Mouse (Mus musculus) liver, embryonic 11.5 days (tissue): ENCODE measurements around the gene Gm6034. TPM values are rescaled to one million over a fixed set of nuclear protein-coding genes. Genes with fewer than 3 reads are reported as not detected.
"Not testable (repeated sequence)": the region's sequence is repeated elsewhere in the genome, so short reads cannot be mapped to it uniquely, and the experiment has no call there.

ENCODE experiments used
- ATAC-seq: fragments of 200-750 bp; cut with Nextera tagmentation; replicated peaks from 2 replicates; pipeline ENCODE4 v1.8.0; 2017; ENCODE audit warnings: moderate number of reproducible peaks, mild to moderate bottlenecking, moderate TSS enrichment, moderate library complexity; ENCODE audit not compliant: low FRiP score
- DNase-seq: peaks from one replicate; pipeline ENCODE4 v3.0.0-alpha.2; 2017; ENCODE audit warnings: low spot score
- H3K27ac ChIP-seq: fragments of 300-500 bp; sonication (generic); 2 replicates; pipeline ENCODE4 v1.5.1; 2014; ENCODE audit warnings: mild to moderate bottlenecking, low read depth, low read length, control low read depth
- H3K27me3 ChIP-seq: fragments of 300-500 bp; sonication (generic); replicated peaks from 2 replicates; pipeline ENCODE4 v1.6.1; 2014; ENCODE audit warnings: low read length, mixed read lengths; ENCODE audit not compliant: control insufficient read depth, insufficient read depth
- H3K36me3 ChIP-seq: fragments of 300-500 bp; sonication (generic); 2 replicates; pipeline ENCODE4 v1.6.1; 2014; ENCODE audit warnings: mild to moderate bottlenecking, low read length, moderate library complexity, mixed read lengths; ENCODE audit not compliant: control insufficient read depth, insufficient read depth
- H3K4me1 ChIP-seq: fragments of 300-500 bp; sonication (generic); replicated peaks from 2 replicates; pipeline ENCODE4 v1.6.1; 2014; ENCODE audit warnings: low read length, mixed read lengths; ENCODE audit not compliant: control insufficient read depth, insufficient read depth
- H3K4me2 ChIP-seq: fragments of 300-500 bp; sonication (generic); 2 replicates; pipeline ENCODE4 v1.6.1; 2014; ENCODE audit warnings: mild to moderate bottlenecking, control low read depth, moderate library complexity
- H3K4me3 ChIP-seq: fragments of 300-500 bp; sonication (generic); 2 replicates; pipeline ENCODE4 v1.5.1; 2014; ENCODE audit warnings: low read depth, low read length, control low read depth
- H3K9ac ChIP-seq: fragments of 300-500 bp; sonication (generic); 2 replicates; pipeline ENCODE4 v1.6.1; 2014; ENCODE audit warnings: low read depth, low read length, control low read depth
- H3K9me3 ChIP-seq: fragments of 300-500 bp; sonication (generic); 2 replicates; pipeline ENCODE4 v1.6.1; 2016; ENCODE audit warnings: low read length, inconsistent platforms, mixed read lengths; ENCODE audit not compliant: control insufficient read depth
- WGBS: fragments of 180-500 bp; shearing (Covaris S2); extraction: QIAGEN DNeasy Blood & Tissue Kit; methylation state at CpG from one replicate; pipeline ENCODE4 v1.1.7; 2014; 5-methylcytosine and 5-hydroxymethylcytosine counted together
- polyA plus RNA-seq: library from polyadenylated mRNA; unstranded; fragments of >200 nt; fragmentation: Nextera tagmentation; extraction: Ambion mirVana; gene quantifications from 2 replicates; pipeline ENCODE4 v1.2.1, GENCODE M21; 2014

Gm6034 gene
- not detected in 2 replicates for polyA plus RNA-seq

GRCm38 (mm10) chr17:36042610-36043169, at the start of gene Gm6034, which contains the start of gene H2-T22:
Gene Gm6034, plus strand, starts transcription at chr17:36042961.
Gene H2-T22, minus strand, starts transcription at chr17:36042747.
- H3K4me2 ChIP-seq, result peak within 1 kb of the TSS; percentile 85
- not testable (repeated sequence) for H3K36me3 ChIP-seq, H3K27ac ChIP-seq, H3K4me1 ChIP-seq, H3K27me3 ChIP-seq, H3K9me3 ChIP-seq
- ATAC-seq (peak; percentile 91), DNase-seq (peak; percentile 53)
- peak within 1 kb of the TSS; percentile 60 for H3K9ac ChIP-seq
- H3K4me3 ChIP-seq, result peak within 1 kb of the TSS; percentile 51
- 2% methylated on average over 12 of the region's 12 CpGs for WGBS

GRCm38 (mm10) chr17:35993675-35994074, 49.1 kb upstream of the Gm6034 start:
- WGBS, result 6% methylated on average over 17 of the region's 17 CpGs

GRCm38 (mm10) chr17:35994175-35994878, 48.4 kb upstream of the Gm6034 start:
- H3K4me1 ChIP-seq, result peaks cover 24% of the 10 kb centered on the region
- peak overlapping the region; percentile 74 for H3K9ac ChIP-seq
- 2% methylated on average over 31 of the region's 31 CpGs for WGBS
- no peaks in the 10 kb centered on the region for H3K9me3 ChIP-seq
- H3K27ac ChIP-seq, result peak overlapping the region; percentile 76
- H3K4me3 ChIP-seq, result peak overlapping the region; percentile 69
- peak; percentile 74 for DNase-seq
- H3K36me3 ChIP-seq, result no peaks in the 10 kb centered on the region; the same call in 1 of the 2 replicates
- H3K4me2 ChIP-seq, result peak overlapping the region; percentile 87
- ATAC-seq, result peak; percentile 77
- no peaks in the 10 kb centered on the region for H3K27me3 ChIP-seq

More at GRCm38 (mm10) chr17:35993675-35994074, 49.1 kb upstream of the Gm6034 start:
- H3K9ac ChIP-seq, result no peak overlapping the region
- peaks cover 24% of the 10 kb centered on the region for H3K4me1 ChIP-seq
- no peaks in the 10 kb centered on the region for H3K27me3 ChIP-seq
- peak overlapping the region; percentile 87 for H3K4me2 ChIP-seq
- ATAC-seq (peak; percentile 68), DNase-seq (peak; percentile 79)
- H3K27ac ChIP-seq, result no peak overlapping the region
- peak overlapping the region; percentile 69 for H3K4me3 ChIP-seq
- no peaks in the 10 kb centered on the region; the same call in 1 of the 2 replicates for H3K36me3 ChIP-seq
- no peaks in the 10 kb centered on the region for H3K9me3 ChIP-seq

- Histone ChIP-seq H3K4me1 (peaks cover 24% of the 10 kb centered on the region), H3K36me3 (no peaks in the 10 kb centered on the region), H3K9ac (peak overlapping the region; percentile 74), H3K9me3 (no peaks in the 10 kb centered on the region), H3K4me3 (peak overlapping the region; percentile 69), H3K4me2 (peak overlapping the region; percentile 87), H3K27ac (peak overlapping the region; percentile 76), H3K27me3 (no peaks in the 10 kb centered on the region)
- DNase-seq, result no peak
- no peak for ATAC-seq
- 2% methylated on average over 14 of the region's 14 CpGs for WGBS
Observed at GRCm38 (mm10) chr17:35994879-35995240, 47.9 kb upstream of the Gm6034 start.

GRCm38 (mm10) chr17:35996949-35997348, 45.8 kb upstream of the Gm6034 start:
- Histone ChIP-seq H3K27ac (no peak overlapping the region), H3K9ac (no peak overlapping the region), H3K4me3 (no peak overlapping the region), H3K36me3 (0 out of 2 replicates have a peak, but pooled peaks cover 2% of the 10 kb centered on the region), H3K9me3 (peaks cover 3% of the 10 kb centered on the region), H3K4me1 (peaks cover 25% of the 10 kb centered on the region), H3K27me3 (no peaks in the 10 kb centered on the region), H3K4me2 (peak overlapping the region; percentile 36)
- DNase-seq (peak; percentile 88), ATAC-seq (peak; percentile 68)
- 4% methylated on average over 11 of the region's 11 CpGs for WGBS

GRCm38 (mm10) chr17:35997713-35998510, 44.8 kb upstream of the Gm6034 start:
- peak overlapping the region; percentile 42 for H3K4me2 ChIP-seq
- 47% methylated on average over 12 of the region's 12 CpGs for whole genome bisulfite sequencing
- H3K36me3 ChIP-seq, result peaks cover 2% of the 10 kb centered on the region; the same call in 1 of the 2 replicates
- H3K4me3 ChIP-seq, result no peak overlapping the region
- ATAC-seq, result no peak
- H3K27ac ChIP-seq, result peak overlapping the region; percentile 27; the same call in 1 of the 2 replicates
- no peak for DNase-seq
- H3K9me3 ChIP-seq, result peaks cover 10% of the 10 kb centered on the region
- no peak overlapping the region for H3K9ac ChIP-seq
- H3K27me3 ChIP-seq, result no peaks in the 10 kb centered on the region
- peaks cover 31% of the 10 kb centered on the region for H3K4me1 ChIP-seq

- Histone ChIP-seq H3K27ac (no peak overlapping the region), H3K9ac (no peak overlapping the region), H3K4me3 (no peak overlapping the region), H3K4me2 (peak overlapping the region; percentile 42), H3K27me3 (no peaks in the 10 kb centered on the region), H3K4me1 (peaks cover 31% of the 10 kb centered on the region), H3K36me3 (peaks cover 2% of the 10 kb centered on the region; the same call in 1 of the 2 replicates), H3K9me3 (peaks cover 10% of the 10 kb centered on the region)
- ATAC-seq, result no peak
- WGBS, result 73% methylated on average over 6 of the region's 6 CpGs
- no peak for DNase-seq
Observed at GRCm38 (mm10) chr17:35998545-35999305, 44.0 kb upstream of the Gm6034 start.

- DNase-seq (no peak), ATAC-seq (no peak)
- Histone ChIP-seq H3K4me1 (peaks cover 31% of the 10 kb centered on the region), H3K9ac (no peak overlapping the region), H3K27me3 (no peaks in the 10 kb centered on the region), H3K27ac (no peak overlapping the region), H3K36me3 (peaks cover 4% of the 10 kb centered on the region), H3K9me3 (peaks cover 10% of the 10 kb centered on the region), H3K4me3 (no peak overlapping the region), H3K4me2 (0 out of 2 replicates have a peak overlapping the region, but pooled peaks have one; percentile 4)
- 62% methylated on average over 7 of the region's 7 CpGs for WGBS
Observed at GRCm38 (mm10) chr17:35999356-35999755, 43.4 kb upstream of the Gm6034 start.
